Mouse (Mus musculus) spleen, postnatal 36 days (tissue): Measurements from ENCODE around the gene Spsb2.
"Not testable (repeated sequence)": the region's sequence is repeated elsewhere in the genome, so short reads cannot be mapped to it uniquely, and the experiment has no call there.

Experiments used
- DNase-seq, 2 experiments: peaks; one replicate each; pipeline ENCODE4 v3.0.0; 2022; ENCODE audit warnings: low spot score in 2 of 2, mixed read lengths in 1 of 2

The Spsb2 gene

DNA sequence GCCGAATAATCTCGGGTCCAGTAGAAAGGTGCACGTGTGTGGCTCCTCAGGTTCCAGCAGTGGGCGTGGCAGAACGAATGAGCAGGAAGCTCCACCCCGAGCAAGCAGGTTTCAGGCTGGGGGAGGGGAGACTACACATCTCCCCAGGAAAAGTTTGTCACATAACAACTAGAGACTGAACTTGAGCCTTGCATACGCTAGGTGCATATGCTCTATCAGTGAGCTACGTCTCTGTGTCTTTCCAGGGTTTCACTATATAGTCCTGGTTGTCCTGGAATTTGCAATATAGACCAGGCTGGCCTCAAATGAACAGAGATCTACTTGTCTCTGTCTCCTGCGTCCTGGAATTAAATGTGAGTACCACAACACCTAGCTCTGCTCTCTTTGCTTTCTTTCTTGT, 6.1 kb upstream of the Spsb2 start:
- not testable (repeated sequence) for DNase-seq

DNA sequence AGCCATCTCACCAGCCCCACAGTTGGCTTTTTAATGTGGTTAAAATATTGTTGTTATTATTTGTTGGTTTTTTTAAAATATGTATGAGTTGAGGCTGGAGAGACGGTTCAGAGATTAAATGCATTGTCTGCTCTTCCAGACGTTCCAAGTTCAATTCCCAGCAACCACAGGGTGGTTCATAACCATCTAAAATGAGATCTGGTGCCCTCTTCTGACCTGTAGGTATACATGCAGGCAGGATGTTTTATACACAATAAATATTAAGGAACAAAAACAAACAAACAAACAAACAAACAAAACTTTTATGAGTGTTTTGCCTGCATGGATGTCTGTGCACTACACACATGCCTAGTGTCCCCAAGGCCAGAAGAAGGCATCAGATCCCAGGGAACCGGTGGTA, 5.4 kb upstream of the Spsb2 start:
- no peak for DNase-seq

DNA sequence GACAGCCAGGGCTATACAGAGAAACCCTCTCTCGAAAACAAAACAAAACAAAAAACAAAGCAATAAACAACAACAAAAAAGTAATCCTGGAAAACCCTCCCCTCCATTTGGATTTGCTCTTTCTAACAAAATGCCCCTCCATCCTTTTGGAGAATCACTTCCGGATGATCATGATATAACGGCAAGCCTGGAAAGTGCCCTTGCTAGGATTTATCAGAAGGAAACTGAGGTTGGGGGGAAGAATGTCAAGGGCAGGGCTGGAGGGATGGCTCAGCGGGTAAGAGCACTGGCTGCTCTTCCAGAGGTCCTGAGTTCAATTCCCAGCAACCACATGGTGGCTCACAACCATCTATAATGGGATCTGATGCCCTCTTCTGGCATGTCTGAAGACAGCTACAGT, 4.8 kb upstream of the Spsb2 start:
- DNase-seq, result not testable (repeated sequence)

DNA sequence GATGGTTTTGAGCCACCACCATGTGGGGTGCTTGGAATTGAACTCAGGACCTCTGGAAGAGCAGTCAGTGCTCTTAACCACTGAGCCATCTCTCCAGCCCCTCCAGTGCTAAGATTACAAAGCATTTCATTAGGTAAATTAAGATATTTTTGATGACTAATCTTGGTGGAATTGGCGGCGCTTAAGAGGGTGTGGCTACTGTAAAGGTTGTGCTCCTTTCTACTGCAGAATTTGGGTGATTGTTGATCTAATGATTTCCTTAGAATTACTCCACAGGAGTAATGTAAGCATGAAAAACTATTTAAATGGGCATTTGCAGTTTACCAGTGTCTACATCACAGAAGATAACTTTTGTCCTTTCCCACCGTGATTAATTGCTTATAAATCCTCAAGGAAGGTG, 4.1 kb upstream of the Spsb2 start:
- DNase-seq, result no peak

DNA sequence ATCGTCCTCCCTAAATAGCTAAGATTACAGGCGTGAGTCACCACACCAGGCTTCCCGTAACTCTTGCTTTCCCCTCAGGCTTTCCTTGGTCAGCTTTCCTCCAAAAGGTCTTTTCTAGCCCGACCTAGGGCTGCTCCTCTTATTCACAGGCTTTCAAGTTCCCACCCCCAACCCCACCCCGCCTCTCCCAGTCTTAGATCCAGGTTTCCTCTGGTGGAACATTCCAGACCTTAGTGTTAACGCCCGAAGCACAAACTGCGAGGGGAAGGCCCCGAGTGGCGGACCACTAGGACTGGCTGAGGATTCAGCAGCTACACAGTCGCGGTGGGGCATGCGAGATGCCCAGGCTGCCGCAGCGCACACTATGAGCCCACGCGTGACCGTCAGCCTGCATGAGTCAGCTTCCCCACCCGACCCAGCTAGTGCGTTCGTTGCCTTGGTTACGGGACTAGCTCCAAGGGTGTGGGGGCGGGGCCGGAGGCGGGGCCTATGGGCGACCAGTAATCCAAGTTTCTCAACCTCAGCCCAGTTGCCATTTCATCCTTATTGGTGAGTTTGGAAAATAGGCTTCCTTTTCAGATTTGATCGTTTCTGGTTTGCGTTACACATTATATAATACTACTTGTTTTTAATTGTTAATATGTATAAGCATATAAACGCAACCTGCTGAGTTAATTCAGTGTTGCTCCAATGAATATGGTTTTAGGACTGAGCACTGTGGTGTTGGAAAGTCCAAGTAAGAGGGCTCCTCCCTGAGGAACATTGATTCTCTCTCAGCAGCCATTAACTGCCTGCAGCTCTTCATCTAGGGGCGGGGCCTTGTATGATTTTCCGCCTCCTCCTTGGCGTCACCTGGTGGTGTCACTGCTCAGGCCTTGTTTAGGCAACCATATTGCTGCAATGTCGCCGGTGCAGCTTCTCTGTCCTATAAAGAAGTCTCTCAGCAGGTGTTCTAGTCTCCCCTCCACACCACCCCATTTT, 2.8 kb upstream of the Spsb2 start:
- peak; percentile 80 to 86 for DNase-seq

DNA sequence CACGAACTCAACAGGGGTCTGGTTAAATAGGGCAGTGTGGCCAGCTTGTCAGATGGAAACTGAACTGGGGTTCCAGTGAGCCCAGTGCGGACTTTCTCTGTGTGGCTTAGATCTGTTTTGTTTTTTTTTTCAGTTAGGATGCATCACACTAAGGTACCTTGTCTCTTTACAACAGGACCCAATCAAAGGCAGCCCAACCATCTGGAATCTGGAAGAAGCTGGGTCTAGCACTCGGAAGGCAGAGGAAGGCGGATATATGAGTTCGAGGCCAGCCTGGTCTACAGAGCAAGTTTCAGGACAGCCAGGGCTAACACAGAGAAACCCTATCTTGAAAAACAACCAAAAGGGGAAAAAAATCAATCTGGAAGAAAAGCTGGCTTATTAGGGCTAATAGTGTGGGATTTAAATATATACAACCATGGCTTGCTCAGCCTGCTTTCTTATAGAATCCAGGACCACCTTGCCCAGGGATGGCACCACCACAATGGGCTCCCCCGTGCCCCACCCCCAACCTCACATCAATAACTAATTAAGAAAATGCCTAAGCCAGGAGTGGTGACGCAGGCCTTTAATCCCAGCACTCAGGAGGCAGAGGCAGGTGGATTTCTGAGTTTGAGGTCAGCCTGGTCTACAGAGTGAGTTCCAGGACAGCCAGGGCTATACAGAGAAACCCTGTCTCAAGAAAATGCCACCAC, 1.9 kb upstream of the Spsb2 start:
- DNase-seq, result no peak

DNA sequence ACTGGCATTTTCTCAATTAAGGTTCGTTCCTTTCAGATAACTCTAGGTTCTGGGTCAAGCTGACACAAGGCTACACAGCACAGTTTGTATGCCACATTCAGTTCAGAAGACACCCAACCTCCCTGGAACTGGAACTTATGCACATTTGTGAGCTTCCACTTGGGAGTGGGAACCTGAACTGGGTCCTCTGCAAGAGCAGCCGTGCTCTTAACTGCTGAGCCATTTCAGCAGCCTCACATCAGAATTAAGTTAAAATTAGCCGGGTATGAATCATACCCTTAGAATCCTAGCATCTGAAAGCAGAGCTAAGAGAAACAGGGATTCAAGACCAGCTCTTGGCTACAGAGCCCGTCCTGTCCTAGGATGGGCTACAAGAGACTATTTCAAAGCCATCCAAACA, 1.1 kb upstream of the Spsb2 start:
- no peak for DNase-seq

DNA sequence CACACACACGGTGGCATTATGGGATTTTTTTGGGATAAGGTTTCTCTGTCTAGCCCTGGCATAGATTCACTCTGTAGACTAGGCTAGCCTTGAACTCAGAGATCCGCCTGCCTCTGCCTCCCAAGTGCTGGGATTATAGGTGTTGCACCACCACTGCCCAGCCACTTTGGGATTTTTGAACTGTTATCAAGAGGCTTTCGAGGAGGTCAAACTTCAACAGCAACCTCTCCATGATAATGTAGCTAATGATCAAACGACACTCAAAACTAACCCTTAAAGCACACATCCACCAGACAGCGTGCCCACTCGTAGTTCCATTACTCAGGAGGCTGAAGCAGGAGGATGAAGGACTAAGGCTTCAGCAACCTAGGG, 489 bp upstream of the Spsb2 start:
- DNase-seq, result no peak

DNA sequence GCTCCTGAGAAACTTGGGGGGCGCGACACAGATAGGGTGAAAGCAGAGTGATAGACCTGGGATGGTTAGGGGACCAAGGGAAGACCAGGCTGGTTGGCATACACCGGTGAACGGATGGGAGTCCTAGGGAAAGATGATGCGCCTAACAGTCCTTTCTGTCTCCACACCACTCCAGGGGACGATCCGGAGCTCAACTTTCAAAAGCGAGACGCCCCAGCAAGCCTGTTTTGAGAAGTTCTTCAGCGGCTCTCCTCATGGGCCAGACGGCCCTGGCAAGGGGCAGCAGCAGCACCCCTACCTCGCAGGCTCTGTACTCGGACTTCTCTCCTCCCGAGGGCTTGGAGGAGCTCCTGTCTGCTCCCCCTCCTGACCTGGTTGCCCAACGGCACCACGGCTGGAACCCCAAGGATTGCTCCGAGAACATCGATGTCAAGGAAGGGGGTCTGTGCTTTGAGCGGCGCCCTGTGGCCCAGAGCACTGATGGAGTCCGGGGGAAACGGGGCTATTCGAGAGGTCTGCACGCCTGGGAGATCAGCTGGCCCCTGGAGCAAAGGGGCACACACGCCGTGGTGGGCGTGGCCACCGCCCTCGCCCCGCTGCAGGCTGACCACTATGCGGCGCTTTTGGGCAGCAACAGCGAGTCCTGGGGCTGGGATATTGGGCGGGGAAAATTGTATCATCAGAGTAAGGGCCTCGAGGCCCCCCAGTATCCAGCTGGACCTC, 752 bp downstream of the Spsb2 start:
- DNase-seq, result peak; percentile 73 to 81

DNA sequence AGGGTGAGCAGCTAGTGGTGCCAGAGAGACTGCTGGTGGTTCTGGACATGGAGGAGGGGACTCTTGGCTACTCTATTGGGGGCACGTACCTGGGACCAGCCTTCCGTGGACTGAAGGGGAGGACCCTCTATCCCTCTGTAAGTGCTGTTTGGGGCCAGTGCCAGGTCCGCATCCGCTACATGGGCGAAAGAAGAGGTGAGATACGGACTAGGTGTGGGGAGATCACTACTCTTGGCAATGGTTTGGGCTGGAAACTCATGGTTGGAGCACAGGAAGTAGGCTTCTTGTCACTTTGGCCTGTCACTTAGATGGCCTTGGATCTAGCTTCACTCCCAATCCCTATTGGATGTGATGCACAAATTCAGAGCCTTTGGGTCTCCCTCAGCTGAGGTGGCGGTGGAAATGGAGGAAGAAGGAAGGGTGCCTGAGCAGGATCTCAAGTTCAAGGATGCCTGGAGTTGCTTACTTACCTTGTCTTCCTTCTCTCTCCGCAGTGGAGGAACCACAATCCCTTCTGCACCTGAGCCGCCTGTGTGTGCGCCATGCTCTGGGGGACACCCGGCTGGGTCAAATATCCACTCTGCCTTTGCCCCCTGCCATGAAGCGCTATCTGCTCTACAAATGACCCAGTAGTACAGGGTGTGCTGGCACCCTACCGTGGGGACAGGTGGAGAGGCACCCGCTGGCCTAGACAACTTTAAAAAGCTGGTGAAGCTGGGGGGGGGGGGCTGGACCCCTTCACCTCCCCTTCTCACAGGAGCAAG, 1.5 kb downstream of the Spsb2 start:
- no peak for DNase-seq

DNA sequence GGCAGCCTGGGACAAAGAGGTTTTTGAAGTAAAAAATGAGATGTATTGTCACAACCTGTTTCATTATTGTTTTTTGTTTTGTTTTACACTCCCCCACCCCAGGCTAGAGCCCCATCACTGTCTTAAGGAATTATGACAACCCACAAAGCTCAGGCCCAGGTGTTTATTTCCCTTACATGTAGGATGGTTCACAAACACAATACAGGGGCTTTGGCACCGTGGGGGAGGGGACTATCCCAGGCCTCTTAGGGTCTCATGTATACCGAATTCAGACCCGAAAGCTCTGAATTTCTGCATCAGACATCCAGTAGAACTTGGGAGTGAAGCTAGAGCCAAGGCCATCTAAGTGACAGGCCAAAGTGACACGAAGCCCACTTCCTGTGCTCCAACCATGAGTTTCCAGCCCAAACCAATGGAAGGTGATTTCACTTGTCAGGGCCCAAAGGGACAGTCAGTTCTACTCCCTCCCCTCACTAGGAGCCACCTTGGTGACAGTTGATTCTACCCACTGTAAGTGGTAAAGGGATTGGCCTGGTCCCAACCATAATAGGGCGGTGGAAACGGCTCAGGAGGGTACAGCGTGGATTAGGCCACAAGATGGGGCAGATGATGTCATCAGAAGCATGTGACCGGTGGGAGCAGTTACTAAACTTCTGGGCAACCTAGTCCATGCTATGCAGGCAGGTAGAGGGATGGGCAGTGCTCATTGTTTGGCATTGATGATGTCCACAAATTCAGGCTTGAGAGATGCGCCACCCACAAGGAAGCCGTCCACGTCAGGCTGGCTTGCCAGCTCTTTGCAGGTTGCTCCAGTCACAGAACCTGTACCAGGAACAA, 2.3 kb downstream of the Spsb2 start:
- not testable (repeated sequence) for DNase-seq

DNA sequence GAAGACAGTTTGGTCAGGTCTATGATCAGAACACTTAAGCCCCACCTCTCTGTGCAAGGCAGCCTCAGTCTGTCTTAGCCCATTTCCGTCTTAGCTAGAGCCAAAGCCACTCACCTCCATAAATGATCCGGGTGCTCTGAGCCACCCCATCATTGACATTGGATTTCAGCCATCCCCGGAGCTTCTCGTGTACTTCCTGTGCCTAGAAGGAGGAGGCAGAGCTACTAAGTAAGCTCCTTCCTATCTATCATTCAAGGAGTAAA, 2.9 kb downstream of the Spsb2 start:
- no peak for DNase-seq

DNA sequence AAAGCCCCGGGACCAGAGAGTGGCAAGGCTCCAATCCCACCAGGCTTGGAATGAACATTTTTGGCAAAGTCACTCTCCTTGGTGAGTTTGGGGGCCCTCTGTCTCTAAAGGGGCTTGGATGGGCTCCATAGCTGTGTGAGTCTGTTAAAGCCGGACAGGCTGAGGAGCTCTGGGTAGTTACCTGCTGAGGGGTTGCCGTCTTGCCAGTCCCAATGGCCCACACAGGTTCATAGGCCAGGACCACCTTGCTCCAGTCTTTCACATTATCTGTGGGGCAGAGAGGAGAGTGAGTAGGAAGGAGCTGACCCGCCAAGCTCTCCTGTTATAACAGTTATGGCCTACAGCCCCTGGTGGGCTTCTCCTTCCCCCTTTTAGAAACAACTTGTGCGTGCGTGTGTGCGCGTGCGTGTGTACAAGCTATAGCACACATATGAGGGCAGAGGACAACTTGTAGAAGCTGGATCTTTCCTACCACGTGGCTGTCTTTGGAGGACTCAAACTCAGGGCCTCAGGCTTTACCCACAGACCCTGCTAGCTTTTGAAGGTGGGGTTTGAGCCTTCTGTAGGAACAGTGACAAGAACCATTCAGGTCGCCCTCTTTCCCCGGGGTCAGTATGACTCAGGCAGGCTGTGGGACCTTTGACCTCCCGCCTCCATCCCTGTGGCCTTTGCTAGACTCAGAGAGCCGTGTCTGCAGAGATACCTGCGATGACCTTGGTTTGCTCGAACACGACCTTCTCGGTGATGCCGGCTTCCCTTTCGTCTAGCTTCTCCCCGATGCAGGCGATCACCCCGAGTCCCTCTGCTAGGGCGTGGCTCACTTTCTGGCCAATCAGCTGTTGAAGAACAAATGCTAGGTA, 3.5 kb downstream of the Spsb2 start:
- DNase-seq, result no peak

DNA sequence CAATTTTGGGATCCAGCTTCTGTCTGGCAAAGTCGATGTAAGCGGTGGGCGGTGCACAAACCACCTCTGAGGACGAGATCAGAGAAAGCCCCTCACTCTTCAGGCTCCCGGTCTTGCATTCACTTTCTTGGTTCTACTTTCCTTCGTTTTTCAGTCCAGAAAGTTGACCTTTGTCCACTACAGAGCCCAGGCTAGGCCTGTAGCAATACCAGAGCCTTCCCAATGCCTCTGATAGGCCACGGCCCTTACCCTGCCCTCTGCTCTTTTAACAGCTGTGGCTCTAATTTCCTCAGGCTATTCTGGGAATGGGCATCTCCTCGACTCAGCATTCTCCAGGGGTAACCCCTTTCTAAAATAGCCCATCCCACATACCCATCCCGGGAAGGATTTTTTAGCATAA, 4.4 kb downstream of the Spsb2 start:
- DNase-seq, result no peak

DNA sequence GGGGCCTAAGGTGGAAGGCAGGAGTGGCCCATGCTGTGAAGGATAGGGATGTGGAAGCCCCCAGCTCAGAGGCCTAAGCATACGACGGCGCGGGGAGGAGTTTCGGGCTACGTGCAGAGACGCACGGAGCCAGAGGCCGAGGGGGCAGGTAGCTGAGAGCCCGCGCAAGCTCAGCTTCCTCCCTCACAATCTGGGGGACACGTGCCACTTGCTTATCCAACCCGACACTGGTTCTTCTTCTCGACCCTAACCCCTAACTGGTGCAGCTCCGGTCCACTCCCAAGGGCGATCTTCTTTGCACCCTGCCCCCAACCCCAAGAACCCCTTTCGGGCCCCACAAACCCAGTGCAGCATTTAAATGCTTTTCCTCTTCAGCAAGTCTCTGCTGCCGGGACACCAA, 5.0 kb downstream of the Spsb2 start:
- peak; percentile 62 to 68 for DNase-seq

DNA sequence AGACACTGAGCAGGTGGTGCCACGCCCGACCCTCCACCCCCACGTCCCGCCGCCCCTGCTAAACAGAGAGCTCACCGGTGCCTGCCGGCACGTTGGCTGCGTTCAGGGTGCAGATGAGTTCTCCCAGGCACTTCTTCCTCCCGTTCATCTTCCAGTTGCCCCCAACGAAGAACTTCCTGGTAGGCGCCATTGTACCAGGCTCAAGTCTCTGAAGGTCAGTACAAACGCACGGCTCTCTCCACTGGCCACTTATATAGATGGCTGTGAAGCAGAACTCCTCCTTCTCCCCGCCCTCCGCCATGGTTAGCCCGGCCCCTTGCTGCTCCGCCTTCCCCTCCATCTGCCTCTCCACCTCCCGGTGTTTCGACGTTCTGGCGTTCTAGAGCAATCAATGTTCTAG, 5.5 kb downstream of the Spsb2 start, which contains the start of gene Tpi1:
TSS of gene Tpi1 (minus strand) at position 364 of the 400 bp plus-strand sequence.
- DNase-seq, result peak; percentile 87 to 89

DNA sequence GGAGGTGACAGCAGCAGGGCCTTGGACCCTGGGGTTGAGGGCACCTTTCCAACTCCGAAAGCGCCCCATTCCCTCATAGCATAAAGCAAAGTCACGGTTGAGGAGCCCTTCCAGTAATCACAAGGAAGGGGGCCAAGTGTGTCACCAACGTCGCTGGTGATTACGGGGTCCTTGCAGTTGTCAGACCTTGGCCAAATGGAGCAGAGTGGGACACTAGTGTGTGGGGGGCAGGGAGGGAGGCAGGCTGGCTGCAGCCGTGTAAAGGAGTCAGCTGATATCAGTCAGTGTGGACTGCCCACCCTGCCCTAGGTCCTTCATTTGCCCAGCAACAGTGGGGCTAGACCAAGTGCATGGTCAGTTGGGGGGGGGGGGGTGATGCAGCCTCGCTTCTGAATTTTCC, 6.0 kb downstream of the Spsb2 start:
- DNase-seq, result no peak

DNA sequence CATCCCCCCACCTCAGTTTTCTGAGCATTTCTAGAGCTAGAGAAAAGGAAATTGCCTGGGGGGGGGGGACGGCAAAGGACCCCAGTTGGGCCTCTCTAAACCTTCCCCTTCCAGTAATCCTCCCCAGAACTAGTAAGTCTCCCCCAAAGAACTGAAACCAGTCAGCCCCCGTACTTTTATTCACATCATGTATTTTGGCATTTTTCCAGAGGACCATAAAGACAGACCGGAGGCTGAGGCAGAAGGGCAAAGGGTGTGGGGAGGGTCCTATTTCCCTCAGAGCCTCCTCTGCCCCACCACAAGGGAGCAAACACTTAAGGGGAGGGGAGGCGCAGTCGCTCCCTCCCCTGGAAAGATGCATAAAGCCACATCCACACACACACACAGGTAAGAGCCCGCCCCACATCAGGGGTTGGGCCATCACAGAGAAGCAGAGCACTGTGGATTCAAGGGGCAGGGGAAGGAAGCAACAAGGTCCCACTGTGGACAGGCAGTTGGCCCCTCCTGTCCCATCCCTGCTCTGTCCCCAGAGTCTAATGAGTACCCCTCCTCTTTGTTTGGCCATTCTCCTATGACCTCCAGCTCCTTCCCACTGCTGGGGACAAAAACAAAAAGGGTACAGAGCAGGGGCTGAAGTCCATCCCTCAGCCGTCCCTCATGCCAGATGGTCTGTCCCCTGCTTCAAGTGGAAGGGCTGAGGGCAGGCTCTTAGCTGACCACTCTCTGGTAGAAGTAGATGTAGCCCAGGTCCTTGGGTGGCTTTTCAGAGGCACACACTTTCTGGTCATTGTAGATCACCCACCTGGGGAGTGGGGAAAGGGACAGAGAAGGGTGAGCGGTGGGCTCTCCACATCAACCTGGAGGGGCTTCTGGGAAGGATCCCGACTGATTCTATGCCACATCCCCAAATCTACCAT, 6.7 kb downstream of the Spsb2 start:
- DNase-seq, result no peak

DNA sequence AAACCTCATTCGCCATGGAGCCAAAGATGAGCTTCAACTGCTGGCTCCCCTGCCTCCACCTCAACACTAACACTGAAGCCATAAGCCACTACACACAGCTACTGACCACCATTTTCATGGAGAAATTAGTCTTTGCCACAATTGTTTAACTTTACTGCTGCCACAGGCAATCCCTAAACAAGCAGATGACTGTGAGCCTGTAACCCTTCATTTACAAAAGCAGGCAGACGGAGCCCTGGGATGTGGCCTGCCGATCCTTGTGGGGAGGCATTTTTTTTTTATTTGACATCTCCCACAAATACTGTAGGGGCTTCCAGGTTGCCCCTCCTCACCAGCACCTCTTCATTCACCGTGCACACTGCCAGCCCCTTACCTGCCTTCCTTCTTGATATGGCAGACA, 8.2 kb downstream of the Spsb2 start:
- no peak for DNase-seq
